Mouse (Mus musculus) 416B (cell line): ENCODE data around the gene Trmt1l.
A peak's percentile ranks its signal among the peaks of the same experiment; 100 is the strongest.
"Not testable (repeated sequence)": the region's sequence is repeated elsewhere in the genome, so short reads cannot be mapped to it uniquely, and the experiment has no call there.

Source experiments
- DNase-seq: peaks from one replicate; pipeline ENCODE4 v3.0.0; 2011; ENCODE audit warnings: low read depth

Gene Trmt1l

DNA sequence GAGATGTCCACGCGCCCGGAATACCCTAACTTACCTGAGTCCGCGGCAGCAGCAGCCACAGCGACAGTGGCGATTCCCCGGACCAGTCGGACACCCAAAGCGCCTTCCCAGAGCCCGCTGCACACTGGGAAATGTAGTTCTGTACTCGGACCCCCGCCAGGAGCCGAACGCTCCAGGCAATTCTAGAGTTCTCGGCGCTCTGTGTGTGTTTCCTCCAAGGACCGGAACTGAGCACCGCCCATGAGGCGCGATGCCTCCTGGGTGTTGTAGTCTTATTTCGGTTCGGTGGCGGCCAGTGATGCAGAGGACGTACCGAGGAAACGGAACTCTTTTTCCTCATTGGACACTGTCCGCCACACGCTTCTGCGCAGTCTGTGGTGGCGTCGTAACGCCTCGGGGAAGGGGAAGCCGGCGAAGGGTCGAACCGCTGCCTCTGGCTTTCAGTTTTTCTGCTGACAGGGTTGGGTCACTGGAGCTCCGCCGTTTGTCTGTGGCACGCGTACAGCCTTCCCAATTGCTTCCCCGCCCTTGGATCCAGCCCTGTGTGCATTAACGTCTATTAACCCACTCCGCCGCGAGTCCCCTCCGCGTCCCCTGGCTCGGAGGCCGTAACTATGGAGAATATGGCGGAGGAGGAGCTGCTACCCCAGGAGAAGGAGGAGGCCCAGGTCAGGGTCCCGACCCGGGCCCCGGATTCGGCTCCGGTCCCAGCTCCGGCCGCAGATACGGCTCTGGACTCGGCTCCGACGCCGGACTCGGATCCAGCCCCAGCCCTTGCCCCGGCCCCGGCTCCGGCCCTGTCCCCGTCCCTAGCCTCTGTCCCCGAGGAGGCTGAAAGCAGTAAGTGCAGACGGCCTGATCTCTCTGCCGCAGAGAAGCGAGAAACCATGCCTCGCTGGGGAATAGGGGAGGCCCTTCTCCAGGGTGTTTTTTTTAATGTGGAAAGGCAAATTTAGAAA, at the start of gene Trmt1l, which contains the start of gene Swt1:
Gene Trmt1l, plus strand, starts transcription at position 280 of the 959 bp plus-strand sequence.
Gene Swt1, minus strand, starts transcription at position 193 of the 959 bp plus-strand sequence.
- DNase-seq: peak; percentile 99

DNA sequence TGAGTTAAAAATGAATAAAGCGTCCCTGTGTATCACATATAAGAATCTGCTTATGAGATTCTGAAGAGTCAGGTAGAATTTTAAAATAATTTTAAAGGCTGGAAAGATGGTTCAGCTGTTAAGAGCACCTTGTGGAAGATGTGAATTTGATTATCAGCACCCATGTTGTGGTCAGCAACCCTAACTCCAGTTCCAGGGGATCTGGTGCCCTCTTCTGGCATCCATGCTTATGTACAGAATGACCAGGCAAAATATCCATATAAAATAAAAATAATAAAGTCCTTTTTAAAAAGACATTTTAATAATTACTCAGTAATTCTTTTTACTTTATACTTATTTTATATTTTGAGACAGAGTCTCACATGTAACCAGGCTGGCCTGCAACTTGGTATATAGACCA, 38.3 kb upstream of the Trmt1l start:
- peak; percentile 65 for DNase-seq

DNA sequence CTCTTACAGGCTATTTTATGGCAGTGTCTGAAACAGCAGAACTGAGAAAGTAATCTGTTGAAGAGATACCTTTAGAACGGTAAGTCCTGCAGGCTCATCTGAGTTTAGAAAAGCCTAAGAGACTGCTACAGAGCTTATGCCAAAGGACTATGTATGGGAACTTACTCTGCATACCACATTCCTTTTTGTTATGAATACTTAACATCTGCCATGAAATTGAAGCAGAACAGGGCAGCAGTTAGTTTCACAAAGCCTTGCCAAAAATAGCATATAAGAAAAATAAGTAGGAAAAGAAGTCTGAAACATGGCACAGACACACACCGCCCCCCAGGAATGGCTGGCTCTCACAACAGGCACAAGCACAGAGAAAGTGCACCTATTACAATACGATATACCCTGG, 18.5 kb upstream of the Trmt1l start:
- DNase-seq: no peak

DNA sequence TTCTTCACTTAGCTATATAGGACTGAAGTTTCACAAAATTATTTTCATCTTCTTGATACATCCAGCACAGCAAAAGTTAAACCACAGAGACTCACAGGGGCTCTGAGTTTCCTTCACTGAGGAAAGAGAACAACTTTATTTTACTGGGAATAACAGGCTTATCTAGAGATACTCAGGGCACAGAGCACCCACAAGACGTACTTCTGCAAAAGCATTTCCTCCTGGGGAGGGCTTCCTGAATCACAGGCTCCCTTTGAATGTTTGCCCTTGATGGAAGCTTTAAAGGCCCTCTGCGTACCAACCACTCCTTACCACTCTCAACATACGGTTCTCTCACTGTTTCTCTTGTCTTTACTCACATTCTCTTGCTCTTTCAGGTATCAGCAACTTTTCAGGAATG, 6.2 kb upstream of the Trmt1l start:
- DNase-seq: peak; percentile 60

DNA sequence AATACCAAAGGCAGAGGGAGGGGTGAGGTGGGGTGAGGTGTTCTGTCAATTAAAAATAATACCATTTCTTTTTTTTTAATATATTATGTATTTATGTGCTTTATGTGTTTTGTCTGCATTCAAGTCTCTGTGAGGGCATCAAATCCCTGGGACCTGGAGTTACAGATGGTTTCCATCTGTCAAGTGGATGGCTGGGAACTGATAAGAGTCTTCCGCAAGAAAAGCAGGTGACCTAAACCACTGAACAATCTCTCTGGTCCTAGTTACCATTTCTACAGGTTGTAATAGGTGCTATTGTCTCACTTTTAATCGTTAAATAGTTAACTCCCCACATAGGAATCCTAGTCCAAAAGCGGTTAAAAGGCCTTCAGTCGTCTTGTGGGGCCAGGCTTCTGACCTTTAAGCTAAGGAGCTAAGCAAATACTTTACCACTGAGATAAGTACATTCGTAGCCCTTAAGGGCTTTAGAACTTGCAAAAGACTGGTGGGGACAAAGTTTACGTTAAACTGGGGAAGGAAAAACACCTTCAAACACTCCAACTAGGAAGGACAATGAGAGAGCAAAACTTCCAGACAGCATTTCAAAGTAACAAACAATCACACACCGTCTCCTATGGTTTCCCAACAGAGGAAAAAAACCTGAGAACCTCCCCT, 1.3 kb upstream of the Trmt1l start:
- peak; percentile 32 for DNase-seq

DNA sequence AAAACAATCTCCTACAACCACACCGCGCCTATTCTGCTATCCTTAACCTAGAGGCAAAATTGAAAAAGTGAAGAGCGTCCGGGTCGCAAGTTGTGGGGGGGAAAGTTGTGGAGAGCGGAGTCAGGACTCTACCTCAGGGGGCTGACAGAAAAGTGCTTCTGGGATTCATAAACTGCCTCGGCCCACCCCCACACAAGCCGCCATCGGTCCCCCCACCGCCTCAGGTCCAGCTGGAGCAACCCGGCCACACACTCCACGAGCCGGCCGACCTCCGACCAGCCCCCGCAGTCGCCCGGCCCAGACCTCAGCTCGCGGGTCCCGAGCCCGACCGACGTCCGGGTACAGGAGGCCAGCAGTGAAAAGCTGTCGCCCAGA, 467 bp upstream of the Trmt1l start:
- no peak for DNase-seq

DNA sequence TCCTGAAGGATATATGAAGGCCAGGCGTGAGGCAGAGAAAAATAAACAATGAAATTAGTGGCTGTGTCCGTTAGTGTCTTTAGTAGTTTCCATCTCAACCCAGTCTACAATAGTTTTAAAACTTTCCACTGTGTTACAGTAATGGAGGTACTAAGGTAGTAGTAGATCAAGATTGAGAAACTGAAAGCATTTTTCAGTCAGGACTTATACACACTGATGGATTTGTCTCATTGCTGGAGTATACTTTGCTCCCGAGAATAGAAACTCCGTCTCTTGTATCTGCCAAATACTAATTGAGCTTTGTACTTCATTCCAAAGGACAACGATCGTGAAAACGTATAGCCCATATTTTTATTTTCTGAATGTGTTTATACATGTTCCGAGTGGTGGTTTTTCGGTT, 974 bp downstream of the Trmt1l start:
- peak; percentile 54 for DNase-seq

DNA sequence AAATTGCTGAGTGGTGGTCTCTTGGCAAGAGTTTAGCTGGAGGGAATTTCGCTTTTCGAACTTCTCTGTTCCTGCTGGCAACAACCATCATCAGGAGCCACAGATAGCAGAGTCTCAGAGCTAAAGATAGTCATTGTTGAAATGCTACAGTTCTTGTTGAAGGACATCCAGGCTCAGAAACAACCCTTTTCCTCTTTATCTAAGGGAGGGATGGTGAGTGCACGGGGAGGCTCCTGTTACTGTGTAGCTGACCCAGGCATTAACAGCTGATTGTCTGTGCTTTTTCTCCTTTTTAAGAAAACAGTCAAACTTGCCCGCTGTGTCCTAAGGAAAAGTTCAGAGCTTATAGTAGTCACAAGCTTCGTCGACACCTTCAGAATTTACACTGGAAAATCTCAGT, 7.1 kb downstream of the Trmt1l start:
- DNase-seq: no peak

DNA sequence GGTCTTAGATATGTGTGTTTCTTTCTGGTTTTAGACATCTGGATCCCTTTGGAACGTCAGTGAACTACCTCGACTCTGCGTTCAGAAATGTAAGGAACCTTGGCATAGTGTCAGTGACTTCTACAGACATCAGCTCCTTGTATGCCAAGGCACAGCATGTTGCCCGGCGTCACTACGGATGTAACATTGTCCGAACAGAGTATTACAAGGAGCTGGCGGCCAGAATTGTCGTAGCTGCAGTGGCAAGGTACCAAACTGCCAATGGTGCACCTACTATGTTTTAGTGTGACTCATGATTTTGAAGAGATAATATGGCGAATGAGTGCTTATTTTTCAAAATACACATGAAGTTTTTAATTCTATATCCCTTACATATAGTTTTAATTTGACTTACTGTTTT, 21.5 kb downstream of the Trmt1l start:
- no peak for DNase-seq

DNA sequence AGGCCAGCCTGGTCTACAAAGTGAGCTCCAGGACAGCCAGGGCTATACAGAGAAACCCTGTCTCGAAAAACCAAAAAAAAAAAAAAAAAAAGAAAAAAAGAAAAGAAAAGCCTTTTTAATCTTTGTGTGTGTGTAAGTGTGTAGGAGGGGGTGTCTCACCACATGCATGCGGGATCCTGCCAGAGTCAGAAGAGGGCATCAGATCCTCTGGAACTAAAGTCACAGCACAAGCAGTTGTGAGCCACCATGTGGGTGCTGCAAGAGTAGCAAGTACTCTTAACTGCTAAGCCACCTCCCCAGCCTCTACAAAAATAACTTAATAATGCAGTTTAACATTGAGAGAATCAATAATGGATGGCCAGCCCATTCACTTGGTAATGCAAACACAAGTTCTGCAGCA, 22.5 kb downstream of the Trmt1l start:
- peak; percentile 52 for DNase-seq

DNA sequence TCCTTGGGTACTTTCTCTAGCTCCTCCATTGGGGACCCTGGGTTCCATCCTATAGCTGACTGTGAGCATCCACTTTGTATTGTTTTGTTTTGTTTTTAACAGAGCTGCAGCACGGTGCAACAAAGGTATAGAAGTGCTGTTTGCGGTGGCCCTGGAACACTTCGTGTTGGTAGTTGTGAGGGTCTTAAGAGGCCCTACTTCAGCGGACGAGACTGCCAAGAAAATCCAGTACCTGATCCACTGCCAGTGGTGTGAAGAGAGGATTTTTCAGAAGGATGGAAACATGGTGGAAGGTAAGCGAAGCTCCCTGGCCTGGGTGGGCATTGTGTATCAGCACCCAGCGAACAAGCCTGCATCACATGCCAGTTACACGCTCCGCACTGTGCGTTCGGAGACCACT, 23.6 kb downstream of the Trmt1l start:
- DNase-seq: no peak

DNA sequence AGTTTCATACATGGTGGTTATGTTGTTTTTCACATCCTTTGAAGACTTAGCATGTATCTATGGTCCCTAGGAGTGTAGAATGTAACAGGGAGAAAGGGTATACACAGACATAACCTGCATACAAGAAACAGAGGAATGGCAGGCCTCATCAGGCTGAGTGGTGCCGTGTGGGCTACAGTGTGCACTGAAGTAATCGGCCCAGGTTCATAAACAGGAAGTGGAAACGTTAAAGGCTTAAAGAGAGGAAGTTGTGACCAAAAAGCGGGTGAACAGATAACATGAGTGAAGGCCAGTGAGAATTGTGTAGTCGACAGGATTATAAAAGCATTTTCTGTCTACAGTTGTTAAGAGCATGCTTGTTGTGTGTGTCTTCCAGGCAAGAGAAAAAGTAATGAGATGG, 28.7 kb downstream of the Trmt1l start:
- peak; percentile 67 for DNase-seq

DNA sequence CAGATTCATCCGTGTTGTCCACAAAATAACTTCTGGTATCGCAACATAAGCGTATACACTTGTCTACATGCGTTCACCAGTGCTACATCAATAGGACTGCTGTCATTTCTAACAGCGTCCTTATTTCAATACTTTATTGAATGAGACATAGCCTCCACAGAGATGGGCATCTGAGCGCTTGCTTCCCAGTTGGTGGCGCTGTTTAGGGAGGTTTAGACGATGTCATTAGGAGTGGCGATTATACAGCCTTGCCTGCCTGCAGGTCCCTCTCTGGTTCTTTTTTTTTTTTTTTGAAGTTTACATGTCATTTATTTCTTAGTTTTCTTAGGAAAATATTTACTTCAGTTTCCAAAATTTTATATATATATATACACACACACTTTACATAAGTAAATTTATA, 32.9 kb downstream of the Trmt1l start:
- DNase-seq: peak; percentile 47

DNA sequence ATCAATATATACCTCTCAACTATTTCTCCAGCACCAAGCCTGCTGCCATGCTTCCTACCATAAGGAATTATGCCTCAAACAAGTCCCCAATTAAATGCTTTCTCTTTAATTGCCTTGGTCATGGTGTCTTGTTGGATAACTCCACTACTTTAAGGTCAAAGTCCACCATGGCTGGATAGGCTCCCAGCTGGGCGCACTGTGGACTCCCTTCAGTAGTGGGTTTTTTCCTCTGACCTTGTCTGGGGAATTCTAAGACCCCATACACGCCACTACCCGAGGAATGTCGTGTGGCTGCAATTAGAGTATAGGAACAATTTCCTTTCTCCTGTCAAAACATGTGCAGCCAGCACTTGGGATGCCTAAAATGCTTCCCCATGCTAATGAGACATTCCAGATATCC, 36.6 kb downstream of the Trmt1l start:
- no peak for DNase-seq

DNA sequence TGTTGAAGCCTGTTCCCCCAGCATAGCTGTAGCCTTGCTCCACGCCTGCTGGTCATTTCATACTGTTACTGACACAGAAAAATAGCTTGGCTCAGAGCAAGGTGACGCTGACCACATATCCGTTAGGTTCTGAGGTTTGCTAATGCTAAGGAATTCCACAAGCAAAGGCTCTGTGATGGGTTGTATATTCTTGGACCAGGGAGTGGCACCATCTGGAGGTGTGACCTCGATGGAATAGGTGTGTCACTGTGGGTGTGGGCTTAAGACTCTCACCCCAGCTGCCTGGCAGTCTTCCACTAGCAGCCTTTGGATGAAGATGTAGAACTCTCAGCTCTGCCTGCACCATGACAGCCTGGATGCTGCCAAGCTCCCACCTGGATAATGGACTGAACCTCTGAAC, 38.2 kb downstream of the Trmt1l start:
- DNase-seq: no peak

DNA sequence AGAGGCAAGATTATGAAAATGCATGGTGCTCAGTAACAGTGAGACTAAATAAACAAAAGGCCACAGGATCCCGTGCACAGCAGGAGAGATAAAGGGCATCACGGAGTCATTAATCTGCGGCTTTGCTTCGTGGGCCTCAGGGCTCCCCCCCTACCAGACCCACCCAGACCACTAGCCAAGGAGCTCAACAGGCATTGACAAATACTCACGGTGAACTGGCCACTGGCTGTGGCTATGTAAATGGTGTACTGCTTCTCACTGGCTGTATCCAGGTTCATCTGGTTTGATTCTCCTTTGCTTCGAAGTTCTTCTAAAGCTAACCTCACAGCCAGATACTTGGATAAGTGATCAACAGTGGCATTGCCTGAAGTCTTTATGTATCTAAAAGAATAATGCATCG, 43.1 kb downstream of the Trmt1l start:
- DNase-seq: no peak

DNA sequence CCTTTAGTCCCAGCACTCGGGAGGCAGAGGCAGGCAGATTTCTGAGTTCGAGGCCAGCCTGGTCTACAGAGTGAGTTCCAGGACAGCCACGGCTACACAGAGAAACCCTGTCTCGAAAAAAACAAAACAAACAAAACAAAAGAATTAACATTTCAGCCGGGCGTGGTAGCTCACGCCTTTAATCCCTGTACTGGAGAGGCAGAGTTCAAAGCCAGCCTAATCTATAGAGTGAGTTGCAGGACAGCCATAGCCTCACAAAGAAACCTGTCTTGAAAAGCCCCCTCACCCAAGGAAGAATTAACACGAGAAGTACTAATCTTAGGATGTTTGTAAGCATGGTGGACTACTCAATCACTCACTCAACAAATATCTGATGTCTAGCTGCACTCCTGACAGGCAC, 44.0 kb downstream of the Trmt1l start:
- DNase-seq: not testable (repeated sequence)

DNA sequence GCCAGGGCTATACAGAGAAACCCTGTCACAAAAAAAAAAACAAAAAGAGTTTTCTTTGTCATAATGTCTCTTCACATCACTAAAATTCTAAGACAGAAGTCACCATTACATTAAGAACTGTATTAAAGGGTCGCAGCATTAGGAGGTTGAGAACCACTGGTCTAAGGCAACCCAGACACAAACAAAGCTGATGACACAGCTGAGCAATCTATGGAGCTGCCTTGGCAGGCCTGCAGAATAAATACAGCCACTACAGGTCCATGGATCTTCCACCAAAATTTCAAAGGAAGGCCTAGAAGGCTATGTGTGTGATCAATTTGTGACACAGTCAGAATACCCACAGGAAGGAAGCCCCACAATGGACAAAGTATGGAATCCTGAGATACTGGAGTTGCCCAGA, 54.2 kb downstream of the Trmt1l start:
- no peak for DNase-seq

DNA sequence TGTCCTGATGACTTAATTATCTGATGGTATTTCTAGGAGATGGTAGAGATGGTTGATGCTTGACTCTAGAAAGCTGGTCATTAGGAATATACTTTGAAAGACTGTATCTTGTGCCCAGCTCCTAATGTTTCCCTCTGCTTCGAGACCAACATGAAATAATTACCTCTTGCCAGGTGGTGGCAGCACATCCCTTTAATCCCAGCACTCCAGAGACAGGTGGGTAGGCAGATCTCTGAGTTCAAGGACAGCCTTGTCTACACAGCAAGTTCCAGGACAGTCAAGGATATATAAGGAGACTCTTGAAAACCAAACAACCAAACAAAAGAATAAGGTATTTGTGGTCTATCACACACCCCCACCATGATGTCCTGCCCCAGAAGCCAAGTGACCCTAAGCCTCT, 55.2 kb downstream of the Trmt1l start:
- DNase-seq: peak; percentile 58

DNA sequence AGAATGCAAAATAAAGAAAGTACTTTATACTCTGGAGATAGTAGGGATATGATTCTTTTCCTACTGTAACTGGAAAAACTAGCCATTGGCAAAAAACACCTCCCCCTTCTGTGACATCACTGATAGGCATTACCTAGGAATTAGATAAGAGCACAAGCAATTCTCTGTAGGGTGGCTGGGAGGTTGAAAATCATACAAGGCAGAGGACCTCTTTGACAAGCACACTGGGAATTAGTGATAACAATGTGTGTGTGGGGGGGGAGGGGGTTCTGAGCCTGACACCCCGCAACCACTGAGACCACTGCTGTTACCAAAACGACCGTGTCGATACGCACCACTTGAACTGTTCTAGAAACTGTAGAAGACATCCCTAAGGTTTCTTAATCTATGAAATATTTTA, 56.4 kb downstream of the Trmt1l start:
- DNase-seq: no peak

DNA sequence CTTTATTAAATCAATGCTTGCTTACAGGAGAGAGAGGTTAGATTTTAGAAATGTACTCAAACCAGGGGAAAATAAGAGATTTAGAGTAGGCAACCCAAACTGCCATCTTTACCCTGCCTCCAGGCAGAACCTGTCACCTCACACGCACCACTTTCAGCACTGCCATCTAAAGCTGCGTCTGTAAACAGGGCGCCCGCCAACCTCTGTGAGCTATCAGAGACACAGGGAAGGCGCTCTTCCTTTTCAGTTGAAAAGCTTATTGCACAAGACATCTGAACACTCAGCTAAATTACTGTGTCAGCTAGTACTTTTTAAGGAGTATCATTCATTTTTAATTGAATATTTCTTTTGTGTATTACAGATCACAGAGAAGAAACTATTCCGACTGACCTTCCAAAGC, 61.5 kb downstream of the Trmt1l start:
- peak; percentile 65 for DNase-seq

DNA sequence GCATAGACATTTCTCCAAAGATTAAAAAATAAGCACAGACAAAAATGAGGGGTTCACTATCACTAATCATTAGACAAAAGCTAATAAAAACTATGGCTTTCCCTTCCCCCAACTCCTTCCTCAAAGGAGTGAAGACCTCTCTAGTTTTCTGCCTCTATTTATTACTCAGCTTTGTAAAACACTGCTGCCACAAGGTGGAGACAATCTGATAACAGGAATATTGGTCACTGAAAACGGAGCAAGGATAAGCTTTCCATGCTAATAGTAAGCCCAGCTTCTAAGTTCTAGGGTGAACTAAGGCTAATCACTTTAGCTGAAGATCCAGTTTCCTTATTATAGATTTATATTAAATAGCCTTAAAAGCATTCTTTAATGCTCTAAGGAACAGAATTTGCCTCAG, 64.1 kb downstream of the Trmt1l start:
- DNase-seq: peak; percentile 50

DNA sequence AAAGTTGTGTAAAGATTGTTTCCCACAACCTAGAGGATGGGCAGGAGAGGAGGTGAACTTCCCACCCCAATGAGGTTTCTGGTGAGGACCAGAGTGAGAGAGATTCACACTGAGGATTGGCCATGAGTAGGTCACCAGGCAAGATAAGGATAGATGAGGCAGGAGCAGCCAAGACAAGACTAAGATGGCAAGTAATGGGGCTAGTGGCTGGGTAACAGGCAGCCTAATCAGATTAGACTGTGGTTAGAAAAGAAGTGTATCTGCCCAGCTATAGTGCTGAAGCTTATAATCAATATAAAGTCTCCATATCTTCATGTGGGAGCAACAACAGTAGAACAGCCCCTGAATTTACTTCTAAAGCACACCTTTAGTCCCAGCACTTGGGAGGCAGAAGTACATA, 65.5 kb downstream of the Trmt1l start:
- DNase-seq: no peak
